Mouse (Mus musculus): ENCODE measurements around the gene Gm10272. TPM values are rescaled to one million over a fixed set of nuclear protein-coding genes. Genes with fewer than 3 reads are reported as not detected.

Gm10272 gene
- polyA plus RNA-seq (2015; fragmentation: Nextera tagmentation; extraction: Ambion mirVana) = not detected in 2 replicates

GRCm38 (mm10) chr10:77706326-77706725 lies at the start of gene Gm10272:
TSS of gene Gm10272 (plus strand) at chr10:77706626.
- Histone ChIP-seq H3K4me2 (ENCODE audit: low read length) (no peak within 1 kb of the TSS), H3K4me1 (ENCODE audit: control insufficient read depth, insufficient read depth, low read depth, low read length) (no peaks in the 10 kb centered on the region), H3K9me3 (ENCODE audit: control insufficient read depth, low read length) (peaks cover 9% of the 10 kb centered on the region; the same call in 1 of the 2 replicates), H3K27ac (ENCODE audit: low read depth, low read length) (no peak within 1 kb of the TSS), H3K27me3 (replicated peaks; ENCODE audit: control insufficient read depth, insufficient read depth, low read length) (no peaks in the 10 kb centered on the region), H3K4me3 (ENCODE audit: low read length) (no peak within 1 kb of the TSS), H3K9ac (ENCODE audit: low read depth, low read length) (no peak within 1 kb of the TSS), H3K36me3 (ENCODE audit: control insufficient read depth, insufficient read depth, low read length) (no peaks in the 10 kb centered on the region)
- ATAC-seq = no peak
- WGBS = 93% methylated on average over 1 of the region's 1 CpGs

DNA sequence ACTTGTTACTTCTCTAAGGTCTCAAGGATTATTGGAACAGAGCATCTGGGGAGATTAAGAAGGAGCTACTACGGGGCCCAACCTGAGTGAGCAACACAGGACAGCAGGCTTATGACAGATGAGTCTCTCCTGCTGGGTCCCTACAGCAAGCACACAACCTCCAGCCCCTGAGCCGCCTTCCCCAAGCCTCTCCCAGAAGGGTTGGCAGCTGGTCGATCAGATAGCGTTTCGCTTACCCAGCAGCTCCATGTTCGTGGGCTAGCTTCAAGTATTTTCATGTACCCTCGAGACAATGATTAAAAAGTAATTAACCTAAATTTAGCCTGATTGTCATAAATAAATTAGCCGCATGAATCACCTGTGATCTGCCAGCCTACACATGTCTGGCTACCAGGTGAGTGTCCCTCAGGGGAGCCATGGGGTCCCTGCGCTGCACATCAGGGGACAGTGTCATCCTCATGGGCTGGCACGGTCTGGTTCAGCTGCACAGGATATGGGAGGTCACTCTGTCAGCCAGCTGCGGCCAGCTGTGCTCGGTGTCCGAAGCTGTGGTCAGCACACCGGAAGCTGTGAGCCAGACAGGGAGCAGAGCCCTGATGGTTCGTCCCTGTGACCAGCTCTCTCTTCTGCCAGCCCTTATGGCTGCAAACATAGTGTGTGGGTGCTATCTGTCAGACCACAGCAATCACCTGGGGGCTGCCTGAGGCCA lies 48.0 kb upstream of the Gm10272 start:
- no peak overlapping the region for H3K4me3 ChIP-seq (ENCODE audit: low read length)
- H3K27ac ChIP-seq (ENCODE audit: low read depth, low read length) = no peak overlapping the region
- H3K36me3 ChIP-seq (ENCODE audit: control insufficient read depth, insufficient read depth, low read length) = no peaks in the 10 kb centered on the region
- no peaks in the 10 kb centered on the region for H3K27me3 ChIP-seq (replicated peaks; ENCODE audit: control insufficient read depth, insufficient read depth, low read length)
- no peak overlapping the region for H3K9ac ChIP-seq (ENCODE audit: low read depth, low read length)
- H3K4me1 ChIP-seq (ENCODE audit: control insufficient read depth, insufficient read depth, low read depth, low read length) = no peaks in the 10 kb centered on the region
- no peak for ATAC-seq
- no peak overlapping the region for H3K4me2 ChIP-seq (ENCODE audit: low read length)
- H3K9me3 ChIP-seq (ENCODE audit: control insufficient read depth, low read length) = no peaks in the 10 kb centered on the region; the same call in 1 of the 2 replicates
- 60% methylated on average over 15 of the region's 15 CpGs for WGBS

DNA sequence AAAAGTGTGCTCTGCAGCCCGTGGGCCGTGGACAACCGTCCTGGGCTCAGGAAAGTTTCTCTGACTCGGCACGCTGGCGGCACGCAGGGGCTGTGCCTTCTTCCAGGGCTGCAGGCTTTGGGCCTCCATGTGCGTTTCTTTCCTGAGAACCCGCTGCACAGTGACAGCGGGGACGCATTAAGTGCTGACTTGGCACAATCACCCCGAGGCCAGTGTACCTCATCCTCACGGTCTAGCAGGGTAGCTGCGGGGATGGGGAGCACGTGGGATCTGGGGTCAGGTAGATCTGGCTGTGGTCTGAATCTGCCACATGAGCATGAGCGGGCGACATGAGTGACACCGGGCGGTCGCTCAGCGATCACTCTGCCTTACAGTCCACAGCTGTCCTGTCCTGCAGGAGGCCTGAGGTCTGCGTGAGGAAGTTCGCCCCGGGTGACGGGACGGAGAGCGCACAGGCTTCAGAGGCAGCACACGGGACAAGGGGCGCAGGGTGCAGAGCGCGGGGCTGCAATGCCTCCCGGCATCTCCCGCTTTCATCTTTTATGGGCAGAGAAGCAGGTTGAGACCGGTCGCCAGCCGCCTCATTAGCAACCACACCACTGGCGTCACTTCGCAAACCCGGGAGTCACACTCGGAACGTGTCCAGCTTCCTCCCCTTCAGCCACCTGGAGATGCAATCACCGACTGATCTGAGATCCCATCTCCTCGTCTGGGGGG lies 42.3 kb upstream of the Gm10272 start:
- Histone ChIP-seq H3K4me2 (ENCODE audit: low read length) (peak overlapping the region; percentile 27), H3K9me3 (ENCODE audit: control insufficient read depth, low read length) (no peaks in the 10 kb centered on the region; the same call in 1 of the 2 replicates), H3K36me3 (ENCODE audit: control insufficient read depth, insufficient read depth, low read length) (no peaks in the 10 kb centered on the region), H3K9ac (ENCODE audit: low read depth, low read length) (no peak overlapping the region), H3K4me1 (ENCODE audit: control insufficient read depth, insufficient read depth, low read depth, low read length) (no peaks in the 10 kb centered on the region), H3K27ac (ENCODE audit: low read depth, low read length) (no peak overlapping the region), H3K4me3 (ENCODE audit: low read length) (no peak overlapping the region), H3K27me3 (replicated peaks; ENCODE audit: control insufficient read depth, insufficient read depth, low read length) (no peaks in the 10 kb centered on the region)
- ATAC-seq = no peak
- 49% methylated on average over 43 of the region's 43 CpGs for WGBS

GRCm38 (mm10) chr10:77666342-77666741 lies 40.1 kb upstream of the Gm10272 start:
- H3K36me3 ChIP-seq (ENCODE audit: control insufficient read depth, insufficient read depth, low read length) = no peaks in the 10 kb centered on the region
- no peak overlapping the region for H3K4me3 ChIP-seq (ENCODE audit: low read length)
- H3K27me3 ChIP-seq (replicated peaks; ENCODE audit: control insufficient read depth, insufficient read depth, low read length) = no peaks in the 10 kb centered on the region
- WGBS = 70% methylated on average over 8 of the region's 8 CpGs
- no peaks in the 10 kb centered on the region for H3K9me3 ChIP-seq (ENCODE audit: control insufficient read depth, low read length)
- H3K4me1 ChIP-seq (ENCODE audit: control insufficient read depth, insufficient read depth, low read depth, low read length) = no peaks in the 10 kb centered on the region
- H3K9ac ChIP-seq (ENCODE audit: low read depth, low read length) = no peak overlapping the region
- H3K4me2 ChIP-seq (ENCODE audit: low read length) = no peak overlapping the region
- no peak overlapping the region for H3K27ac ChIP-seq (ENCODE audit: low read depth, low read length)
- ATAC-seq = peak; percentile 40; the same call in 1 of the 2 replicates

DNA sequence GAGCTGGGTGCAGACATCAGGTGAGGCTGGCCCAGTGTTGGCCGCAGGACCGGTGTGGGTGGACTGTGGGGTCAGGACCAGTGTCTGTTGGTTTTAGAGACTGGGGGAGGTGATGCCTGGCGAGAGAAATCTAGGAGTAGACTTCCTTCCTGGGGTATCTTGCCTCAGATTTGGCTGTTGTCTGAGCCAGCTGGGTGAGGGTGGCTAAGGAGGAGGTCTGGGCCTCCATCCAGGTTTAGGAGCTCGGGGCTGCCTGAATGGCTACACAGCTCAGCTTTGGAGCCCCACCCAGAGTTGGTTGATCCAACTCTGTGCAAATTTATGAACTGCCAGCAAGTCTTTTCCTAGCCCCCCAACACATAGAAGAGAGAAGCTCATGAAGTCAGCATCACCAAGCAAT lies 39.0 kb upstream of the Gm10272 start:
- Histone ChIP-seq H3K4me1 (ENCODE audit: control insufficient read depth, insufficient read depth, low read depth, low read length) (no peaks in the 10 kb centered on the region), H3K9me3 (ENCODE audit: control insufficient read depth, low read length) (no peaks in the 10 kb centered on the region), H3K4me3 (ENCODE audit: low read length) (no peak overlapping the region), H3K4me2 (ENCODE audit: low read length) (no peak overlapping the region), H3K27ac (ENCODE audit: low read depth, low read length) (no peak overlapping the region), H3K27me3 (replicated peaks; ENCODE audit: control insufficient read depth, insufficient read depth, low read length) (no peaks in the 10 kb centered on the region), H3K36me3 (ENCODE audit: control insufficient read depth, insufficient read depth, low read length) (no peaks in the 10 kb centered on the region), H3K9ac (ENCODE audit: low read depth, low read length) (no peak overlapping the region)
- WGBS = 90% methylated on average over 4 of the region's 4 CpGs
- no peak for ATAC-seq

- Histone ChIP-seq H3K9me3 (ENCODE audit: control insufficient read depth, low read length) (no peaks in the 10 kb centered on the region), H3K4me1 (ENCODE audit: control insufficient read depth, insufficient read depth, low read depth, low read length) (no peaks in the 10 kb centered on the region), H3K4me2 (ENCODE audit: low read length) (no peak overlapping the region), H3K27me3 (replicated peaks; ENCODE audit: control insufficient read depth, insufficient read depth, low read length) (no peaks in the 10 kb centered on the region), H3K27ac (ENCODE audit: low read depth, low read length) (no peak overlapping the region), H3K4me3 (ENCODE audit: low read length) (no peak overlapping the region), H3K36me3 (ENCODE audit: control insufficient read depth, insufficient read depth, low read length) (no peaks in the 10 kb centered on the region), H3K9ac (ENCODE audit: low read depth, low read length) (no peak overlapping the region)
- WGBS = 87% methylated on average over 4 of the region's 4 CpGs
- no peak for ATAC-seq
Measured at GRCm38 (mm10) chr10:77670710-77671109, 35.7 kb upstream of the Gm10272 start.

DNA sequence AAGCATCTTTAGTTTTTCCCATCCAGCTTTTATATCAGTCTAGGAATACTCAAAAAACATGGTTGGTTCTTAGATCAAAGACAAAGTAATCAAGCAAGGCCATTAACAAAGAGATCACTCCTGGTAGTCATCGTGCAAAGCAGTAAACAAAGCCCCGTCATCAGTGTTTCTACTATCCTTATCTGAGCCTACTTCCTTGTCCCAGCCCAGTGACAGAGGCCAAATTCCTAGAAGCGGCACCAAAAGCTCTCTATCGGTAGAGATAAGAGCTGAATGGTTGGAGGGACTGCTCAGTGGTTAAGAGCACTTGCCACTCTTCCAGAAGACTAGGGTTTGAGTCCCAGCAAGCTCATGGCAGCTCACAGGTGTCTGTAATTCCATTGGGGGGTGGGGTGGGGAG lies 34.9 kb upstream of the Gm10272 start:
- no peak overlapping the region for H3K4me3 ChIP-seq (ENCODE audit: low read length)
- H3K4me1 ChIP-seq (ENCODE audit: control insufficient read depth, insufficient read depth, low read depth, low read length) = no peaks in the 10 kb centered on the region
- no peak for ATAC-seq
- WGBS = 88% methylated on average over 4 of the region's 4 CpGs
- H3K4me2 ChIP-seq (ENCODE audit: low read length) = no peak overlapping the region
- peaks cover 1% of the 10 kb centered on the region; the same call in 1 of the 2 replicates for H3K27me3 ChIP-seq (replicated peaks; ENCODE audit: control insufficient read depth, insufficient read depth, low read length)
- no peak overlapping the region for H3K27ac ChIP-seq (ENCODE audit: low read depth, low read length)
- no peak overlapping the region for H3K9ac ChIP-seq (ENCODE audit: low read depth, low read length)
- no peaks in the 10 kb centered on the region for H3K36me3 ChIP-seq (ENCODE audit: control insufficient read depth, insufficient read depth, low read length)
- no peaks in the 10 kb centered on the region for H3K9me3 ChIP-seq (ENCODE audit: control insufficient read depth, low read length)

- Histone ChIP-seq H3K9ac (ENCODE audit: low read depth, low read length) (no peak overlapping the region), H3K36me3 (ENCODE audit: control insufficient read depth, insufficient read depth, low read length) (no peaks in the 10 kb centered on the region), H3K27ac (ENCODE audit: low read depth, low read length) (no peak overlapping the region), H3K4me3 (ENCODE audit: low read length) (no peak overlapping the region), H3K27me3 (replicated peaks; ENCODE audit: control insufficient read depth, insufficient read depth, low read length) (peaks cover 15% of the 10 kb centered on the region), H3K4me2 (ENCODE audit: low read length) (no peak overlapping the region), H3K9me3 (ENCODE audit: control insufficient read depth, low read length) (no peaks in the 10 kb centered on the region), H3K4me1 (ENCODE audit: control insufficient read depth, insufficient read depth, low read depth, low read length) (peaks cover 11% of the 10 kb centered on the region)
- no peak for ATAC-seq
- 64% methylated on average over 13 of the region's 13 CpGs for WGBS
Measured at GRCm38 (mm10) chr10:77673765-77674164, 32.7 kb upstream of the Gm10272 start.

- ATAC-seq = no peak
- peaks cover 11% of the 10 kb centered on the region for H3K4me1 ChIP-seq (ENCODE audit: control insufficient read depth, insufficient read depth, low read depth, low read length)
- no peaks in the 10 kb centered on the region for H3K9me3 ChIP-seq (ENCODE audit: control insufficient read depth, low read length)
Measured at GRCm38 (mm10) chr10:77677562-77677961, 28.9 kb upstream of the Gm10272 start.

More at GRCm38 (mm10) chr10:77677562-77677961, 28.9 kb upstream of the Gm10272 start:
- H3K27ac ChIP-seq (ENCODE audit: low read depth, low read length) = no peak overlapping the region
- H3K4me3 ChIP-seq (ENCODE audit: low read length) = peak overlapping the region; percentile 39
- H3K4me2 ChIP-seq (ENCODE audit: low read length) = peak overlapping the region; percentile 80
- peak overlapping the region; percentile 44 for H3K9ac ChIP-seq (ENCODE audit: low read depth, low read length)
- no peaks in the 10 kb centered on the region for H3K36me3 ChIP-seq (ENCODE audit: control insufficient read depth, insufficient read depth, low read length)
- H3K27me3 ChIP-seq (replicated peaks; ENCODE audit: control insufficient read depth, insufficient read depth, low read length) = peaks cover 23% of the 10 kb centered on the region
- WGBS = 1% methylated on average over 31 of the region's 35 CpGs
